Mouse (Mus musculus): ENCODE measurements around the gene Itprid2. TPM values are rescaled to one million over a fixed set of nuclear protein-coding genes. Genes with fewer than 3 reads are reported as not detected.

The Itprid2 gene
- total and polyA plus RNA-seq, 3 experiments: 9.0 to 21.5 TPM; not detected in 1

GRCm38 (mm10) chr2:79638924-79639323 is 3.8 kb downstream of the Itprid2 start:
- Histone ChIP-seq H3K9ac (ENCODE audit: control insufficient read depth, low read depth, low read length, poor library complexity, severe bottlenecking) (no peak overlapping the region), H3K4me3 (ENCODE audit: control insufficient read depth in 1 of 2, insufficient read depth in 1 of 2, low read depth in 2 of 2, low read length in 2 of 2) (no peak overlapping the region), H3K9me3 (replicated peaks; ENCODE audit: insufficient read depth, low read length) (no peaks in the 10 kb centered on the region), H3K36me3 (ENCODE audit: control insufficient read depth in 1 of 2, insufficient read depth in 2 of 2, low read length in 2 of 2) (peaks cover 2 to 6% of the 10 kb centered on the region in 2 experiments), H3K27me3 (ENCODE audit: control insufficient read depth in 1 of 2, insufficient read depth in 2 of 2, low read length in 2 of 2) (no peaks in the 10 kb centered on the region), H3K4me1 (ENCODE audit: control insufficient read depth in 1 of 2, insufficient read depth in 2 of 2, low read length in 2 of 2) (peaks cover 0 to 2% of the 10 kb centered on the region in 2 experiments; a peak in 2 of 4 replicates), H3K27ac (ENCODE audit: control insufficient read depth, low read depth, low read length) (no peak overlapping the region), H3K79me2 (ENCODE audit: control insufficient read depth, insufficient read depth, low read length, poor library complexity) (peaks cover 9% of the 10 kb centered on the region)
- TF ChIP-seq CTCF (IDR thresholded peaks at IDR 0.05 in 2 of 3, conservative IDR thresholded peaks at IDR 0.05 in 1 of 3; ENCODE audit: control insufficient read depth in 1 of 3, insufficient read depth in 1 of 3, low read depth in 2 of 3, low read length in 3 of 3, poor library complexity in 1 of 3, severe bottlenecking in 1 of 3): no peak
- no peak for TF ChIP-seq MEF2A (IDR thresholded peaks at IDR 0.05; ENCODE audit: extremely low read depth, insufficient replicate concordance, low read depth, low read length, poor library complexity, severe bottlenecking)
- TF ChIP-seq SIN3A (IDR thresholded peaks at IDR 0.05; ENCODE audit: low read length): no peak
- TF ChIP-seq NRF1 (IDR thresholded peaks at IDR 0.05; ENCODE audit: insufficient read depth, low read depth, low read length, poor library complexity, severe bottlenecking): no peak
- TF ChIP-seq EP300 (IDR thresholded peaks at IDR 0.05; ENCODE audit: low read depth in 1 of 2, low read length in 2 of 2): no peak
- no peak for TF ChIP-seq RAD21 (IDR thresholded peaks at IDR 0.05; ENCODE audit: low read depth, low read length)
- TF ChIP-seq GABPA (IDR thresholded peaks at IDR 0.05; ENCODE audit: low read depth, low read length): no peak
- no peak for TF ChIP-seq CHD2 (IDR thresholded peaks at IDR 0.05; ENCODE audit: low read length)
- no peak for TF ChIP-seq MXI1 (IDR thresholded peaks at IDR 0.05; ENCODE audit: low read depth, low read length)
- no peak for TF ChIP-seq MYB (IDR thresholded peaks at IDR 0.05; ENCODE audit: low read depth, low read length)
- no peak for TF ChIP-seq POLR2AphosphoS2 (IDR thresholded peaks at IDR 0.05; ENCODE audit: low read length)
- no peak for DNase-seq (ENCODE audit: low read depth, low spot score)

GRCm38 (mm10) chr2:79646237-79646688 is 11.1 kb downstream of the Itprid2 start:
- Histone ChIP-seq H3K9me3 (replicated peaks; ENCODE audit: insufficient read depth, low read length) (no peaks in the 10 kb centered on the region), H3K9ac (ENCODE audit: control insufficient read depth, low read depth, low read length, poor library complexity, severe bottlenecking) (no peak overlapping the region), H3K36me3 (ENCODE audit: control insufficient read depth in 1 of 2, insufficient read depth in 2 of 2, low read length in 2 of 2) (peaks cover 2% of the 10 kb centered on the region in 2 experiments), H3K4me1 (ENCODE audit: control insufficient read depth in 1 of 2, insufficient read depth in 2 of 2, low read length in 2 of 2) (no peaks in the 10 kb centered on the region), H3K27ac (ENCODE audit: control insufficient read depth, low read depth, low read length) (no peak overlapping the region), H3K4me3 (ENCODE audit: control insufficient read depth in 1 of 2, insufficient read depth in 1 of 2, low read depth in 2 of 2, low read length in 2 of 2) (no peak overlapping the region), H3K27me3 (ENCODE audit: control insufficient read depth in 1 of 2, insufficient read depth in 2 of 2, low read length in 2 of 2) (no peaks in the 10 kb centered on the region), H3K79me2 (ENCODE audit: control insufficient read depth, insufficient read depth, low read length, poor library complexity) (peaks cover 5% of the 10 kb centered on the region; the same call in 1 of the 2 replicates)
- DNase-seq (ENCODE audit: low read depth, low spot score): peak; percentile 77
- no peak for TF ChIP-seq GATA1 (IDR thresholded peaks at IDR 0.05; ENCODE audit: low read depth, low read length)
- no peak for TF ChIP-seq UBTF (IDR thresholded peaks at IDR 0.05; ENCODE audit: borderline replicate concordance, insufficient read depth, low read depth, low read length)
- no peak for TF ChIP-seq POLR2AphosphoS2 (IDR thresholded peaks at IDR 0.05; ENCODE audit: low read length)
- no peak for TF ChIP-seq ETS1 (IDR thresholded peaks at IDR 0.05; ENCODE audit: low read depth, low read length)
- TF ChIP-seq ELF1 (IDR thresholded peaks at IDR 0.05; ENCODE audit: low read depth, low read length): no peak
- TF ChIP-seq NELFE (IDR thresholded peaks at IDR 0.05; ENCODE audit: low read depth, low read length): no peak
- TF ChIP-seq RAD21 (IDR thresholded peaks at IDR 0.05; ENCODE audit: low read depth, low read length): peak; percentile 63
- no peak for TF ChIP-seq GABPA (IDR thresholded peaks at IDR 0.05; ENCODE audit: low read depth, low read length)
- no peak for TF ChIP-seq BHLHE40 (IDR thresholded peaks at IDR 0.05; ENCODE audit: borderline replicate concordance, low read depth, low read length)
- no peak for TF ChIP-seq MAX (IDR thresholded peaks at IDR 0.05; ENCODE audit: low read length)
- no peak for TF ChIP-seq CHD2 (IDR thresholded peaks at IDR 0.05; ENCODE audit: low read length)
- TF ChIP-seq POLR2AphosphoS5 (IDR thresholded peaks at IDR 0.05; ENCODE audit: borderline replicate concordance, low read depth, low read length): no peak
- TF ChIP-seq CTCF (IDR thresholded peaks at IDR 0.05 in 2 of 3, conservative IDR thresholded peaks at IDR 0.05 in 1 of 3; ENCODE audit: control insufficient read depth in 1 of 3, insufficient read depth in 1 of 3, low read depth in 2 of 3, low read length in 3 of 3, poor library complexity in 1 of 3, severe bottlenecking in 1 of 3): peak; percentile 47 to 80 (median 59)
- TF ChIP-seq USF1 (IDR thresholded peaks at IDR 0.05; ENCODE audit: low read depth, low read length): no peak
- no peak for TF ChIP-seq RCOR1 (IDR thresholded peaks at IDR 0.05; ENCODE audit: low read depth, low read length)
- TF ChIP-seq ZC3H11A (IDR thresholded peaks at IDR 0.05; ENCODE audit: low read depth, low read length): peak; percentile 51
- peak; percentile 85 for TF ChIP-seq SMC3 (IDR thresholded peaks at IDR 0.05; ENCODE audit: low read depth, low read length)
- no peak for TF ChIP-seq TCF12 (IDR thresholded peaks at IDR 0.05; ENCODE audit: low read depth, low read length)
- no peak for TF ChIP-seq MYC (IDR thresholded peaks at IDR 0.05; ENCODE audit: low read depth, low read length)
- TF ChIP-seq MAFK (IDR thresholded peaks at IDR 0.05; ENCODE audit: borderline replicate concordance, low read depth, low read length): no peak
- TF ChIP-seq ZNF384 (IDR thresholded peaks at IDR 0.05; ENCODE audit: low read depth, low read length): no peak
- TF ChIP-seq SIN3A (IDR thresholded peaks at IDR 0.05; ENCODE audit: low read length): 0 out of 2 replicates have a peak, but pooled peaks have one; percentile 25
